Mouse (Mus musculus) frontal cortex, adult 2 months (tissue): ENCODE results near the gene Frem1. TPM values are rescaled to one million over a fixed set of nuclear protein-coding genes. Genes with fewer than 3 reads are reported as not detected.

Experiments used
- DNase-seq, 2 experiments: peaks; one replicate each; pipeline ENCODE4 v3.0.0; 2022; ENCODE audit warnings: low spot score in 1 of 2; ENCODE audit errors: extremely low spot score in 1 of 2
- polyA plus RNA-seq: library from polyadenylated mRNA; depleted of rRNA; stranded (reverse); fragments of >200 nt; gene quantifications from 2 replicates; pipeline ENCODE4 v1.2.3, GENCODE M21; 2012

Gene Frem1
- polyA plus RNA-seq, 1 experiment, result 2.1 TPM

DNA sequence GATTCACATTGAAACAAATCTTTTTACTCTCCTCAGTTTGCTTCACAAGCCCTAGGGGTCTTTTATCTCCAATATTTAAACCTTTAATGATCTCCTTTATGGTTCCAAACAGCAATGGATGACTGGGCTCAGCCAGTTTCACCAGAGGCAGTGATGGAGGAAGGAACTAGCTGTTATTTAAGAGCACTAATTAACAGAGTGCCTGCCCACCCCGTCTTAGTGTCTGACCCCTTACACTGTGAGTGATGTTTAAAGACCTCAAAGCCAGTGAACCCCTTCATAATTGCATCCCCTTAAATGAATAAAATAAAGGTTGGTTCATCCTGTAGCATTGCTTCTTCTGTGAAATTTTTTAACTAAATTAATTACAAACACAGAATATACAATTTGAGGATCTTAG, 19.4 kb downstream of the Frem1 start:
- no peak for DNase-seq

DNA sequence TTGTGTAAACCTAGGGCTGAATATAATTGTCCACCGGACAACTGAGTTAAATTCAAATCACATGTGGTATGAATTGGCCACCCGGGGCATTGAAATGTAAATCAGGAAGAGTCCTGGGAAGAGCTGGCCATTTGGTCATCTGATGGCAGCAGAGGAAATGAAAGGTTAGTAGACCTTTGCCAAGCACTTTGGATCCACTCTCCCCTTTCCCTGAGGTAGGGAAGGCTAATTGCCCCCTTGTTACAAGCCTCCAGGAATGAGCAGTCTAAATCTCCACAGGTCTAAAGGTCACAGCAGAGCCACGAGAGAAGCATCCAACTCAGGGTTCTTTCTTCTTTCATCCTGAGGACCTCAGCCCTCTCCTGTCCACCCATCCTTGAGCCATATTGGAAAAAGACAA, 20.5 kb downstream of the Frem1 start:
- no peak for DNase-seq

GRCm38 (mm10) chr4:83030097-83030496, 22.0 kb downstream of the Frem1 start:
- peak; percentile 16 to 38 for DNase-seq

DNA sequence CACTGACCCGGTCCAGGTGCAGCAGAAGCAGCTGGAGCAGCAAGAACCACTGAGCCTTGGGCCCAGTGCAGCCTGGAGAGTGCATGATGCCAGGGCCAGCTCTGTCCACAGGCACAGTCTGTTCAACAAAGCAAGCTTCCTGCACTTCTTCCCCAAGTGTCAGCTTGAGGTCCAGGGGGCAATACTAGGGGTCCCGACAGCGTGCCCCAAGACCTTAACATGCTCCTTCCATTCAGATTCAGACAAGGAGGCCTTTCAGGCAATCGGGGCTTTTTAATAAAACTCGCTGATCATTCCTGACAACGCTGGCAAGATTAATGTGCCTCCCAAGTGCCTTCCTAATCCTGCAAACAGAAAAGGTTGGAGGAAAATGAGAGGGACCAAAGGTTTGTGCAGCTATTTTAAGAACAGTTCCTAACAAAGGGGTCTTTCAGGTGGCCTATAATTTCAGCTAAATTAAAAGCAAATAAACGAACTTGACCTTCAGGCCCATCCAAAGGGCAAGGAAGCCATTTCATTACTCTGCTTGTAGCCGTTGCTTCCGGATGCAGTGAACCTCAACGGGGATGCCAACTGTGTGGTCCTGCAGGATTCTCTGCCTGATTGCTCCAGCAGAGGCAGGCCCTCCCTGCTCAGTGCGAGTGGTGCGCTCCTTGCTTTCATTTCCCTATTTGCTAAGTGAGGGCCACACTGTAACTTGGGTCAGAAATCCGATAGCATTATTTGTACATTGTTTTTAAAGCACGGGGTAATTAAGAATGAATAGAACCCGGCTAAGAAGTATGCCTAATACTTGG, 31.2 kb downstream of the Frem1 start:
- no peak for DNase-seq

- DNase-seq, result no peak
These were observed 33.7 kb downstream of the Frem1 start for GRCm38 (mm10) chr4:83018111-83019105.

- DNase-seq, result no peak
These were observed 37.6 kb downstream of the Frem1 start for GRCm38 (mm10) chr4:83014538-83014937.

DNA sequence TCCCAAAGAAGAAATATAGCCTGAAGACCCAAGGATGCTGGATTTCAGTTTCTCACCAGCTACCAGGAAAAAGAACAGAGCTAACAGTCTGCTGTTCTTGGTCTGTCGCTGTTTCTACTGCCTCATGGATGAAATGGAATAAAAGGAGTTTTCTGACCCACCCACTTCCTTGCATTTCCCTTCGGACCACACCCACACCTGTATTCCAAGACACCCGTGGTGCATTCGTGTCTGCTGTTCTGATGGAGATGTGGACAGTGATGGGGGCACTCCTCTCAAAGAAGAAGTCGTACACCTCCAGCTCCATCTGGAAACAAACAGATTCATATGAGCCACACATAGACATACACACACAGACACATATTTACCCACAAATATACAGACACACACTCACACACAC, 48.1 kb downstream of the Frem1 start:
- DNase-seq, result no peak

DNA sequence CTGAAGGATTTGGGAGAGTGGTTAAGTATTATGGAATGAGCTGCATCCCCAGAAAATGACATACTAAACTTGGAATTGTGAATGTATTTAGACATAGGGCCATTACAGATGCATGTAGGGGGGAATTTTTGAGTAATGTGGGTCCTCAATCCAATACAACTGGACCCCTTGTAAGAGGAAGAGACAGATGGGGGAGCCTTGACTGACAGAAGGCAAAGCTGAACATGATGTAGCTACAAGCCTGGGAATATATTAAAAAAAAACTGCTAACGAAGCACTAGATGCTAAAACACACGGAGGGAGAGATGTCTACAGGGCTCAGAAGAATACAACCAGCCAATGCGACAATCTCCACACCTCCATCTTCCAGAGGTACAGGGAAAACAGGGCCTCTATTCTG, 60.1 kb downstream of the Frem1 start:
- DNase-seq, result no peak

- no peak for DNase-seq
These were observed 61.0 kb downstream of the Frem1 start for GRCm38 (mm10) chr4:82990973-82991695.

- DNase-seq, result no peak
These were observed 79.8 kb downstream of the Frem1 start for GRCm38 (mm10) chr4:82972381-82972780.

- peak; percentile 9 to 53 for DNase-seq
These were observed 81.1 kb downstream of the Frem1 start for GRCm38 (mm10) chr4:82970901-82971648.

GRCm38 (mm10) chr4:82961024-82961423, 91.1 kb downstream of the Frem1 start:
- no peak for DNase-seq

DNA sequence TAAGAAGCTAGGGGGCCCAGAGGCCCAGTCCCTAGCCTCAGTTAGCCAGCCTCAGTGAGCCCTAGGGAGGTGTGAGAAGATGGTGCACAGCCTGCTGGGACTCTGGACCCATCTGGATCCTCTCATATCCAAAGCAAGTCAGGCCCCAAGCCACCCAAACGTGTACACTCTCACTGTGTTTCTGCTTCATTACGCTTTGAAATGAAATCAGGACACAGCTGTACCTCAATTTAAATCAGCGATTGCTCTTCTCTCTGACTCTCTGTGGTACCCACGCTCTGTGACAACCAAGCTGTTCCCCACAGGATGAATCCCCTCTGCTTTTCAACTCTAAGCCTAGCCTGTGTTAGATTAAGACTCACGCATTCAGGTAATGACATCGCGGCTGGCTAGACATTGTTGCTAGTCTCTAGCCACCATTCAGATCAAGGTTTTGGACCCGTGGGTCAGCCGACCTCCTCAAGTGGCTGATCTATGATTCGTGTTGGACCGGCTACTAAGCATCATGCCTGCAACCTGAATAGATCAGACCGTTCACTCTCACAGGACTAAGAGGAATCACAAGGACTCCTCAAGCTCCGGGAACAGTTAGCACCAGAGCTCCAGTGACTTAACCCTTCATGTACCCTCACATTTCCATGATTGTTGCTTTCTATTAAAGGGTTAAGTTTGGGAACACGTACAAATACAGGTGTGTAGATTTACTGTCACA, 94.2 kb downstream of the Frem1 start:
- peak in 1 of 2 experiments; percentile 37 for DNase-seq

DNA sequence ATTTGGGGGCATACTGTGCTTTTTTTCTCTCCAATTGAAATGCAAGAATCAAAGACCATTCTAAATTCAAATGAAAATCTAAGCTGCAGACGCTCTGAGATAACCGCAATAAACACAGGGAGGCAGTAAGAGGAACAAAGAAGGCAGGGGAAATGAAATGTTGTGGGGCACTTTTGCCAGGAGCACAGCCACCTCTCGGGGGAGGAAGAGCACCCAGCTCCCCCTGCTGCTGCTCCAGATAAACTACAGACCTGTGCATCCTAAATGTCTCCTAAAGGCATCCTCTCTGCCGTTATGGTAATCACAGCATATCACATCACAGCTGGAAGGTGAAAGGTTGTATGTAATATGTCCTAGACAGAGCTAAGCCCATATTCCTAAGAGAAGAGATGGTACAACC, 98.1 kb downstream of the Frem1 start:
- no peak for DNase-seq

DNA sequence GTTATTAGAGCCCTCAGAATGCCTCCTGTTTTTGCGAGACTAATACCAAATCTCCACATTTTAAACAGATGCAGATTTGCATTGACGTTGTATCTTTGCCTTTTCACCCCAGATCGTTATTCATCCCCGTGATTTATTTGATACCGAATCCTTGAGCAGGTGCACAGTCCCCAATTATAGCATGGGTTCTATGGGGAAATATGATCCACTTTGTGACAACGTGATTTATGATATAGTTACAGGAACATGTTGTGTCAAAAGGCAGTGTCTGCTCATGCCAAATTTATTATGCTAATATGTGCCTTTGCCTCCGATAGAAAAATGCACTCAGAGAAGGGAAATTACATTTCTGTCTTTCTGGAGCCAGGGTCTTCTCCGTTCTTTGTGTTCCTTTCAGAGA, 102.6 kb downstream of the Frem1 start:
- no peak for DNase-seq

- peak in 1 of 2 experiments; percentile 51 for DNase-seq
These were observed 105.4 kb downstream of the Frem1 start for GRCm38 (mm10) chr4:82946721-82947120.

- DNase-seq, result peak; percentile 44 to 73
These were observed 105.9 kb downstream of the Frem1 start for GRCm38 (mm10) chr4:82946276-82946612.

GRCm38 (mm10) chr4:82945572-82946275, 106.4 kb downstream of the Frem1 start:
- DNase-seq, result no peak

- no peak for DNase-seq
These were observed 111.5 kb downstream of the Frem1 start for GRCm38 (mm10) chr4:82940680-82941079.
